29 mouse cellular contexts compared by ENCODE assay signal in the genomic region with DNA sequence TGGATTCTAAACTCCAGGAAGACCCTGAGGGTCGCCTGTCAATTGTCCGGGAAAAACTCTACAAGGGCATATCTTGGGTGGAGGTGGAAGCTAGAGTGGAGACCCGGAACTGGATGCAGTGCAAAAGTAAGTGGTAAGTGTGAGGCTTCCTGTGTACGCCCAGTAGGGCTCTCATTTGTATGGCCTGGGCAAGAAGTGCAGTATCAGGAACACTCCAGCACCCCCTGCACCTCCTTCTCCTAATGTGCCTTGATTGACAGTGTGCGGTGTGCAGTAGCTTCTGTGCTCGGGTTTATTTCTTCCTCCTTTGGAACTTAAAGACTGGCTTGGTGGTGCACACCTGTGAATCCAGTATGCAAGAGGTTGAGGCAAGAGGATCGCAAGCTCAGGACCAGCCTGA. TPM values are rescaled to one million over a fixed set of nuclear protein-coding genes. Genes with fewer than 3 reads are reported as not detected.
DNase-seq lines count a peak whose midpoint lies in the region; ATAC-seq and TF ChIP-seq lines count a peak whose summit lies in the region.
"Had no signal": no experiment of that assay in that cellular context is flagged by ENCODE, and none has a peak within 500 bp of the region (broad histone marks: within the 10 kb centered on the region; RNA-seq: fewer than 3 reads in every experiment).

No protein-coding gene starts in this region.

- H3K27ac ChIP-seq in heart, embryonic 12.5 days (ENCODE audit: poor library complexity, severe bottlenecking): peak overlapping the region; percentile 56; the same call in 1 of the 2 replicates
- no peak overlapping the region for H3K27ac ChIP-seq in midbrain, postnatal 0 days (ENCODE audit: low read depth, low read length)
- H3K27ac ChIP-seq: embryonic facial prominence, embryonic 13.5 days; embryonic facial prominence, embryonic 15.5 days; forebrain, embryonic 13.5 days; forebrain, embryonic 15.5 days had no signal

- H3K9me3 ChIP-seq in heart, embryonic 12.5 days (replicated peaks): no peaks in the 10 kb centered on the region
- no peaks in the 10 kb centered on the region for H3K9me3 ChIP-seq in E14TG2a.4 (ENCODE audit: low read length)
- H3K9me3 ChIP-seq in midbrain, postnatal 0 days (ENCODE audit: low read length): no peaks in the 10 kb centered on the region
- H3K9me3 ChIP-seq: embryonic facial prominence, embryonic 13.5 days; embryonic facial prominence, embryonic 15.5 days; forebrain, embryonic 13.5 days; forebrain, embryonic 15.5 days; G1E had no signal

- H3K27me3 ChIP-seq in heart, embryonic 12.5 days (replicated peaks): no peaks in the 10 kb centered on the region
- no peaks in the 10 kb centered on the region for H3K27me3 ChIP-seq in E14TG2a.4 (ENCODE audit: insufficient read depth, low read length)
- H3K27me3 ChIP-seq in midbrain, postnatal 0 days (ENCODE audit: insufficient read depth, low read length): no peaks in the 10 kb centered on the region
- H3K27me3 ChIP-seq: CH12.LX; embryonic facial prominence, embryonic 13.5 days; embryonic facial prominence, embryonic 15.5 days; forebrain, embryonic 13.5 days; forebrain, embryonic 15.5 days; Patski had no signal

- peaks cover 8% of the 10 kb centered on the region; the same call in 1 of the 2 replicates for H3K4me1 ChIP-seq in heart, embryonic 12.5 days (replicated peaks)
- H3K4me1 ChIP-seq in E14TG2a.4 (replicated peaks; ENCODE audit: low read depth, low read length): peaks cover 67% of the 10 kb centered on the region
- H3K4me1 ChIP-seq in midbrain, postnatal 0 days (ENCODE audit: insufficient read depth, low read length): no peaks in the 10 kb centered on the region
- H3K4me1 ChIP-seq: embryonic facial prominence, embryonic 13.5 days; embryonic facial prominence, embryonic 15.5 days; forebrain, embryonic 13.5 days; forebrain, embryonic 15.5 days had no signal

- DNase-seq in heart, adult 11 months: no peak
- DNase-seq in ES-CJ7 (ENCODE audit: low read depth, low spot score) (peak; percentile 56), R1 (ENCODE audit: low read depth, low spot score) (peak; percentile 74)
- DNase-seq in cerebellum, adult 18-20 months: no peak
- DNase-seq in midbrain, postnatal 0 days (ENCODE audit: low spot score): no peak
- DNase-seq in yolk sac, embryonic 10.5 days (ENCODE audit: low spot score): no peak
- DNase-seq: adrenal gland, adult 8-10 months; adrenal gland, postnatal 14 days; adrenal gland, postnatal 36 days; B cell, adult 2 months; cerebellum, adult 11-12 months; cerebellum, adult 8-10 months; cerebellum, adult 9-11 months; cerebellum, postnatal 14 days; cerebellum, postnatal 36 days; embryo, embryonic 11 days; forebrain, postnatal 0 days had no signal

- no peak overlapping the region for H3K4me3 ChIP-seq in heart, embryonic 12.5 days
- peak overlapping the region; percentile 50 for H3K4me3 ChIP-seq in E14TG2a.4 (replicated peaks; ENCODE audit: low read length)
- H3K4me3 ChIP-seq in midbrain, postnatal 0 days (ENCODE audit: low read depth, low read length): no peak overlapping the region
- H3K4me3 ChIP-seq: embryonic facial prominence, embryonic 13.5 days; embryonic facial prominence, embryonic 15.5 days; forebrain, embryonic 13.5 days; forebrain, embryonic 15.5 days had no signal

- no peak overlapping the region for H3K4me2 ChIP-seq in heart, embryonic 12.5 days
- no peak overlapping the region for H3K4me2 ChIP-seq in midbrain, postnatal 0 days (ENCODE audit: low read depth, low read length, poor library complexity, severe bottlenecking)
- H3K4me2 ChIP-seq: embryonic facial prominence, embryonic 13.5 days; embryonic facial prominence, embryonic 15.5 days; forebrain, embryonic 13.5 days; forebrain, embryonic 15.5 days had no signal

- 82% methylated on average over 7 of the region's 7 CpGs for WGBS in heart, embryonic 12.5 days
- 96% methylated on average over 7 of the region's 7 CpGs for WGBS in midbrain, postnatal 0 days

- peaks cover 84% of the 10 kb centered on the region for H3K36me3 ChIP-seq in heart, embryonic 12.5 days
- H3K36me3 ChIP-seq in E14TG2a.4 (ENCODE audit: insufficient read depth, low read length): peaks cover 90% of the 10 kb centered on the region
- H3K36me3 ChIP-seq in midbrain, postnatal 0 days (ENCODE audit: insufficient read depth, low read length): peaks cover 64% of the 10 kb centered on the region

- TF ChIP-seq CTCF in E14TG2a.4 (conservative IDR thresholded peaks at IDR 0.05; ENCODE audit: low read length): no peak
- no peak for TF ChIP-seq CTCF in midbrain, postnatal 0 days (IDR thresholded peaks at IDR 0.05)

- no peak overlapping the region for H3K9ac ChIP-seq in heart, embryonic 12.5 days
- no peak overlapping the region for H3K9ac ChIP-seq in midbrain, postnatal 0 days (replicated peaks; ENCODE audit: low read length, poor library complexity, severe bottlenecking)
- H3K9ac ChIP-seq: embryonic facial prominence, embryonic 13.5 days; embryonic facial prominence, embryonic 15.5 days; forebrain, embryonic 13.5 days; forebrain, embryonic 15.5 days; forebrain, postnatal 0 days had no signal

- ATAC-seq in heart, embryonic 12.5 days (ENCODE audit: insufficient number of reproducible peaks, low FRiP score): no peak
- ATAC-seq in midbrain, postnatal 0 days (ENCODE audit: low FRiP score): no peak
- ATAC-seq: activated CD4-positive, CD25-positive, alpha-beta regulatory T cell, adult 4 months; CD4-positive, CD25-positive, alpha-beta regulatory T cell, adult 4 months; forebrain, embryonic 13.5 days; forebrain, embryonic 15.5 days; forebrain, postnatal 0 days; Patski had no signal

RNA-seq across cellular contexts. Expression of a gene that starts 14.6 kb away (rescaled TPM):
- polyA plus RNA-seq in heart, embryonic 12.5 days (2016; fragmentation: Nextera tagmentation; extraction: Ambion mirVana): 7.2 and 7.4 TPM in 2 replicates
- total RNA-seq in midbrain, postnatal 0 days (2014; rRNA removed): 4.9 and 5.1 TPM in 2 replicates
- polyA plus RNA-seq in midbrain, postnatal 0 days (2015; fragmentation: Nextera tagmentation; extraction: Ambion mirVana): 3.1 and 3.3 TPM in 2 replicates

RNA-seq across cellular contexts. Expression of a gene that starts 19.8 kb away (rescaled TPM):
- polyA plus RNA-seq in heart, embryonic 12.5 days (2016; fragmentation: Nextera tagmentation; extraction: Ambion mirVana): 0.24 and 0.27 TPM in 2 replicates
- 1.0 and 3.3 TPM in 2 replicates for total RNA-seq in midbrain, postnatal 0 days (2014; rRNA removed)
- 1.2 and 1.3 TPM in 2 replicates for polyA plus RNA-seq in midbrain, postnatal 0 days (2015; fragmentation: Nextera tagmentation; extraction: Ambion mirVana)
- total RNA-seq: common myeloid progenitor, adult 5-6 weeks had no signal
- polyA plus RNA-seq: forebrain, embryonic 15.5 days had no signal

RNA-seq across cellular contexts. Expression of a gene that starts 49.3 kb away (rescaled TPM):
- 12.0 and 12.1 TPM in 2 replicates for polyA plus RNA-seq in heart, embryonic 12.5 days (2016; fragmentation: Nextera tagmentation; extraction: Ambion mirVana)
- 43.2 and 75.4 TPM in 2 replicates for total RNA-seq in midbrain, postnatal 0 days (2014; rRNA removed)
- polyA plus RNA-seq in midbrain, postnatal 0 days (2015; fragmentation: Nextera tagmentation; extraction: Ambion mirVana): 13.0 and 16.8 TPM in 2 replicates

Comparison
In these comparisons a context has a peak if more than half of its experiments do, and no peak if none do; other contexts are left out.
1. DNase-seq: peak in ES-CJ7 (single experiment) and R1 (single experiment); none in heart, adult 11 months (single experiment), cerebellum, adult 18-20 months (0 of 2), midbrain, postnatal 0 days (single experiment) and yolk sac, embryonic 10.5 days (single experiment).